In genomic region chr7:141040867-141041606, GRCm38 (mm10) we compare ENCODE assay signal across 8 mouse cellular contexts. TPM values are rescaled to one million over a fixed set of nuclear protein-coding genes. Genes with fewer than 3 reads are reported as not detected.
A peak's percentile ranks its signal among the peaks of the same experiment; 100 is the strongest.
DNase-seq lines count a peak whose midpoint lies in the region; ATAC-seq and TF ChIP-seq lines count a peak whose summit lies in the region.

No protein-coding gene starts in this region.

- H3K27ac ChIP-seq in ES-E14 (ENCODE audit: insufficient read depth, low read depth, low read length, poor library complexity, severe bottlenecking) = no peak overlapping the region
- 0 out of 2 replicates have a peak overlapping the region, but pooled peaks have one; percentile 13 for H3K27ac ChIP-seq in hindbrain, embryonic 11.5 days (ENCODE audit: low read depth, low read length)
- H3K27ac ChIP-seq in liver, embryonic 15.5 days (replicated peaks) = peak overlapping the region; percentile 56; the same call in 1 of the 2 replicates
- no peak overlapping the region for H3K27ac ChIP-seq in forebrain, postnatal 0 days (ENCODE audit: low read depth, low read length)

- no peaks in the 10 kb centered on the region for H3K36me3 ChIP-seq in ES-E14 (ENCODE audit: control insufficient read depth, insufficient read depth, low read length, poor library complexity, severe bottlenecking)
- H3K36me3 ChIP-seq in hindbrain, embryonic 11.5 days (ENCODE audit: control insufficient read depth, insufficient read depth, low read length) = no peaks in the 10 kb centered on the region
- no peaks in the 10 kb centered on the region for H3K36me3 ChIP-seq in liver, embryonic 15.5 days (replicated peaks)
- H3K36me3 ChIP-seq in forebrain, postnatal 0 days (ENCODE audit: insufficient read depth) = no peaks in the 10 kb centered on the region

- H3K27me3 ChIP-seq in hindbrain, embryonic 11.5 days (ENCODE audit: control insufficient read depth, insufficient read depth, low read length) = no peaks in the 10 kb centered on the region
- no peaks in the 10 kb centered on the region for H3K27me3 ChIP-seq in liver, embryonic 15.5 days
- H3K27me3 ChIP-seq in forebrain, postnatal 0 days (ENCODE audit: insufficient read depth, low read length) = no peaks in the 10 kb centered on the region

- H3K4me2 ChIP-seq in hindbrain, embryonic 11.5 days (replicated peaks; ENCODE audit: low read depth, low read length) = no peak overlapping the region
- H3K4me2 ChIP-seq in liver, embryonic 15.5 days = no peak overlapping the region
- H3K4me2 ChIP-seq in forebrain, postnatal 0 days (ENCODE audit: low read depth) = no peak overlapping the region

- peak overlapping the region; percentile 26; the same call in 1 of the 2 replicates for H3K9ac ChIP-seq in ES-E14 (ENCODE audit: insufficient read depth, low read depth, low read length, poor library complexity, severe bottlenecking)
- H3K9ac ChIP-seq in hindbrain, embryonic 11.5 days (ENCODE audit: low read depth, low read length) = no peak overlapping the region
- H3K9ac ChIP-seq in liver, embryonic 15.5 days = no peak overlapping the region
- no peak overlapping the region for H3K9ac ChIP-seq in forebrain, postnatal 0 days

- WGBS in hindbrain, embryonic 11.5 days = 43% methylated on average over 6 of the region's 9 CpGs
- WGBS in liver, embryonic 15.5 days (ENCODE audit: insufficient replicate concordance) = 55% methylated on average over 6 of the region's 9 CpGs
- WGBS in forebrain, postnatal 0 days = 39% methylated on average over 6 of the region's 9 CpGs

- DNase-seq in adrenal gland, postnatal 14 days = peak; percentile 37
- DNase-seq in adrenal gland, adult 8-10 months = no peak
- DNase-seq in ES-E14 (ENCODE audit: low read depth, low spot score) = no peak
- DNase-seq in hindbrain, embryonic 11.5 days (ENCODE audit: low spot score) = peak; percentile 28
- no peak for DNase-seq in right cerebral cortex, postnatal 10 days (ENCODE audit: low spot score in 2 of 2)
- DNase-seq in T-cell, adult 2 months (ENCODE audit: low spot score) = no peak
- DNase-seq in forebrain, postnatal 0 days = no peak

- H3K9me3 ChIP-seq in ES-E14 (ENCODE audit: control insufficient read depth, insufficient read depth, low read depth, low read length) = no peaks in the 10 kb centered on the region
- H3K9me3 ChIP-seq in hindbrain, embryonic 11.5 days (ENCODE audit: control insufficient read depth, low read length) = no peaks in the 10 kb centered on the region
- no peaks in the 10 kb centered on the region for H3K9me3 ChIP-seq in liver, embryonic 15.5 days (replicated peaks)
- H3K9me3 ChIP-seq in forebrain, postnatal 0 days (ENCODE audit: low read length) = no peaks in the 10 kb centered on the region

- ATAC-seq in hindbrain, embryonic 11.5 days (ENCODE audit: low FRiP score) = no peak
- ATAC-seq in liver, embryonic 15.5 days (ENCODE audit: insufficient read depth) = no peak
- ATAC-seq in forebrain, postnatal 0 days = no peak

- in situ Hi-C loops in ES-E14 (cut with MboI; ENCODE audit: low sequenced_read_pairs in 2 of 2, unreplicated experiment in 2 of 2) = loop anchor here in 1 of 2 experiments (10.0 kb wide), 1 partner anchor 86 kb away; the partner anchor contains the start of genes Gm45717, Ifitm2 and Ifitm5

- no peak overlapping the region for H3K4me3 ChIP-seq in ES-E14 (ENCODE audit: insufficient read depth in 1 of 2, low read depth in 1 of 2, low read length in 2 of 2, poor library complexity in 1 of 2, severe bottlenecking in 1 of 2)
- no peak overlapping the region for H3K4me3 ChIP-seq in hindbrain, embryonic 11.5 days (ENCODE audit: low read depth, low read length)
- H3K4me3 ChIP-seq in liver, embryonic 15.5 days (replicated peaks) = no peak overlapping the region
- no peak overlapping the region for H3K4me3 ChIP-seq in forebrain, postnatal 0 days (ENCODE audit: low read depth, low read length)

- H3K4me1 ChIP-seq in ES-E14 (ENCODE audit: control insufficient read depth in 2 of 2, insufficient read depth in 2 of 2, low read length in 2 of 2, poor library complexity in 1 of 2) = peaks cover 5 to 20% of the 10 kb centered on the region in 2 experiments; a peak in 3 of 4 replicates
- H3K4me1 ChIP-seq in hindbrain, embryonic 11.5 days (replicated peaks; ENCODE audit: control insufficient read depth, insufficient read depth, low read length) = no peaks in the 10 kb centered on the region
- H3K4me1 ChIP-seq in liver, embryonic 15.5 days (replicated peaks) = peaks cover 51% of the 10 kb centered on the region
- no peaks in the 10 kb centered on the region for H3K4me1 ChIP-seq in forebrain, postnatal 0 days (ENCODE audit: insufficient read depth)

- TF ChIP-seq CTCF in forebrain, postnatal 0 days (IDR thresholded peaks at IDR 0.05; ENCODE audit: low read depth) = no peak

TF ChIP-seq in ES-E14, 5 proteins besides CTCF, POLR2A, EP300 and RAD21:
- no peak for TF ChIP-seq ZC3H11A (IDR thresholded peaks at IDR 0.05; ENCODE audit: borderline replicate concordance, low read depth, low read length)
- no peak for TF ChIP-seq MAFK (IDR thresholded peaks at IDR 0.05; ENCODE audit: insufficient read depth, low read depth, low read length)
- no peak for TF ChIP-seq CHD2 (IDR thresholded peaks at IDR 0.05; ENCODE audit: low read depth, low read length)
TF ChIP-seq in ES-E14: peak in this region for 0.

RNA-seq across cellular contexts. Expression of gene Gm17387, which starts 12.1 kb away (rescaled TPM):
- total RNA-seq in adrenal gland, postnatal 14 days (2021) = not detected in 2 replicates
- total RNA-seq in adrenal gland, adult 8-10 months (2022) = not detected
- not detected in 2 replicates for total RNA-seq in ES-E14 (2012; rRNA removed)
- not detected in 2 replicates for polyA plus RNA-seq in hindbrain, embryonic 11.5 days (2014; fragmentation: Nextera tagmentation; extraction: Ambion mirVana)
- not detected in 2 replicates for polyA plus RNA-seq in liver, embryonic 15.5 days (2015; fragmentation: Nextera tagmentation; extraction: Ambion mirVana)
- not detected in 2 replicates for total RNA-seq in forebrain, postnatal 0 days (2014; rRNA removed)
- polyA plus RNA-seq in forebrain, postnatal 0 days (2015; fragmentation: Nextera tagmentation; extraction: Ambion mirVana) = not detected in 2 replicates

RNA-seq across cellular contexts. Expression of gene B4galnt4, which starts 19.9 kb away (rescaled TPM):
- total RNA-seq in adrenal gland, postnatal 14 days (2021) = 1.4 and 2.7 TPM in 2 replicates
- 1 to 10 TPM; 2.0 to 6.1 (median 2.7) TPM for total RNA-seq in adrenal gland, adult 8-10 months (2022)
- 31.1 and 78.3 TPM in 2 replicates for total RNA-seq in ES-E14 (2012; rRNA removed)
- 15.1 and 18.1 TPM in 2 replicates for polyA plus RNA-seq in hindbrain, embryonic 11.5 days (2014; fragmentation: Nextera tagmentation; extraction: Ambion mirVana)
- 0.45 and 0.46 TPM in 2 replicates for polyA plus RNA-seq in liver, embryonic 15.5 days (2015; fragmentation: Nextera tagmentation; extraction: Ambion mirVana)
- total RNA-seq in forebrain, postnatal 0 days (2014; rRNA removed) = 126 and 163 TPM in 2 replicates
- polyA plus RNA-seq in forebrain, postnatal 0 days (2015; fragmentation: Nextera tagmentation; extraction: Ambion mirVana) = 42.3 and 47.4 TPM in 2 replicates

RNA-seq across cellular contexts. Expression of gene Ifitm6, which starts 23.3 kb away (rescaled TPM):
- 0.89 and 1.4 TPM in 2 replicates for total RNA-seq in adrenal gland, postnatal 14 days (2021)
- 1 to 10 TPM in 2 of 4 experiments, under 1 TPM in 1, not detected in 1; 0.81 to 1.5 (median 1.2) TPM for total RNA-seq in adrenal gland, adult 8-10 months (2022)
- total RNA-seq in ES-E14 (2012; rRNA removed) = 0.36 TPM in 1 of 2 replicates, not detected in the other
- polyA plus RNA-seq in hindbrain, embryonic 11.5 days (2014; fragmentation: Nextera tagmentation; extraction: Ambion mirVana) = 0.24 TPM in 1 of 2 replicates, not detected in the other
- 23.2 and 25.7 TPM in 2 replicates for polyA plus RNA-seq in liver, embryonic 15.5 days (2015; fragmentation: Nextera tagmentation; extraction: Ambion mirVana)
- 2.0 TPM in 1 of 2 replicates, not detected in the other for total RNA-seq in forebrain, postnatal 0 days (2014; rRNA removed)
- polyA plus RNA-seq in forebrain, postnatal 0 days (2015; fragmentation: Nextera tagmentation; extraction: Ambion mirVana) = 0.34 and 0.38 TPM in 2 replicates

RNA-seq across cellular contexts. Expression of gene Ifitm3, which starts 30.5 kb away (rescaled TPM):
- total RNA-seq in adrenal gland, postnatal 14 days (2021) = 124 and 169 TPM in 2 replicates
- 100 to 1,000 TPM; 105 to 128 (median 116) TPM for total RNA-seq in adrenal gland, adult 8-10 months (2022)
- 353 and 601 TPM in 2 replicates for total RNA-seq in ES-E14 (2012; rRNA removed)
- 18.6 and 20.6 TPM in 2 replicates for polyA plus RNA-seq in hindbrain, embryonic 11.5 days (2014; fragmentation: Nextera tagmentation; extraction: Ambion mirVana)
- 84.9 and 98.1 TPM in 2 replicates for polyA plus RNA-seq in liver, embryonic 15.5 days (2015; fragmentation: Nextera tagmentation; extraction: Ambion mirVana)
- total RNA-seq in forebrain, postnatal 0 days (2014; rRNA removed) = 12.2 and 35.9 TPM in 2 replicates
- 78.8 and 81.3 TPM in 2 replicates for polyA plus RNA-seq in forebrain, postnatal 0 days (2015; fragmentation: Nextera tagmentation; extraction: Ambion mirVana)

RNA-seq across cellular contexts. Expression of gene Pkp3, which starts 37.0 kb away (rescaled TPM):
- 0.96 and 3.5 TPM in 2 replicates for total RNA-seq in adrenal gland, postnatal 14 days (2021)
- total RNA-seq in adrenal gland, adult 8-10 months (2022) = 1 to 10 TPM; 1.6 to 3.1 (median 2.1) TPM
- 8.0 and 12.2 TPM in 2 replicates for total RNA-seq in ES-E14 (2012; rRNA removed)
- 2.0 and 2.6 TPM in 2 replicates for polyA plus RNA-seq in hindbrain, embryonic 11.5 days (2014; fragmentation: Nextera tagmentation; extraction: Ambion mirVana)
- polyA plus RNA-seq in liver, embryonic 15.5 days (2015; fragmentation: Nextera tagmentation; extraction: Ambion mirVana) = 0.54 and 0.84 TPM in 2 replicates
- not detected in 2 replicates for total RNA-seq in forebrain, postnatal 0 days (2014; rRNA removed)
- 0.08 TPM in 1 of 2 replicates, not detected in the other for polyA plus RNA-seq in forebrain, postnatal 0 days (2015; fragmentation: Nextera tagmentation; extraction: Ambion mirVana)

Comparison
In these comparisons a context has a peak if more than half of its experiments do, and no peak if none do; other contexts are left out.
1. DNase-seq: peak in adrenal gland, postnatal 14 days (single experiment) and hindbrain, embryonic 11.5 days (single experiment); none in adrenal gland, adult 8-10 months (single experiment), ES-E14 (single experiment), right cerebral cortex, postnatal 10 days (0 of 2), T-cell, adult 2 months (single experiment) and forebrain, postnatal 0 days (single experiment).
2. H3K27ac ChIP-seq: peak in hindbrain, embryonic 11.5 days (single experiment) and liver, embryonic 15.5 days (single experiment); none in ES-E14 (single experiment) and forebrain, postnatal 0 days (single experiment).